Mouse (Mus musculus) heart, postnatal 36 days (tissue): ENCODE data around the gene Filip1l. TPM values are rescaled to one million over a fixed set of nuclear protein-coding genes. Genes with fewer than 3 reads are reported as not detected.

Experiments used
- DNase-seq, 2 experiments: peaks; one replicate each; pipeline ENCODE4 v3.0.0; 2021 to 2022
- intact Hi-C: fragments of 180-260 bp; cut with DNase I; formaldehyde crosslinking; loops from one replicate; pipeline ENCODE4 v1.15.1; 2025
- total RNA-seq, 2 experiments: library from RNA; stranded (reverse); gene quantifications; 2 replicates each; pipeline ENCODE4 v1.2.3; 2021

The Filip1l gene
- total RNA-seq, 2 experiments from 2014 or later: 35.4 to 37.8 TPM

DNA sequence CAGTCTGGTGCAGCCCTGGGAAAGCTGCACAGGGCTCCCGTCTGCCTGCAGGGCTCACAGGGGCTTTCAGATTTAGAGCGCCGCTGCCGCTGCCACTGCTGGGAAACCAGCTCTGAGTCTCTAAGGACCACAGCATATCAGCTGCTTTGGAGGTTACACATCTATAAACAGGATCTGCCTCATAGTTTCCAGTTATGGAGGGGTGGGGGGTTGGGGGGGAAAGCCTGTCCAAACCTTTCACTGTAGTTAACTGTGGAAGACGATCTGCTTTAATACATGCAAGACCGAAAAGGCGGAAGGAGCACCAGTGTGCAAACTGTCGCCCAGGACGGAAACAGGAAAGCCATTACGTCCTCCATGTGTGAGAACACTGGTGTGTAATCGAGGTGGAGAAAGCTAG is 40.3 kb downstream of the Filip1l start:
- intact Hi-C loops: no loop called here
- peak; percentile 46 to 57 for DNase-seq

DNA sequence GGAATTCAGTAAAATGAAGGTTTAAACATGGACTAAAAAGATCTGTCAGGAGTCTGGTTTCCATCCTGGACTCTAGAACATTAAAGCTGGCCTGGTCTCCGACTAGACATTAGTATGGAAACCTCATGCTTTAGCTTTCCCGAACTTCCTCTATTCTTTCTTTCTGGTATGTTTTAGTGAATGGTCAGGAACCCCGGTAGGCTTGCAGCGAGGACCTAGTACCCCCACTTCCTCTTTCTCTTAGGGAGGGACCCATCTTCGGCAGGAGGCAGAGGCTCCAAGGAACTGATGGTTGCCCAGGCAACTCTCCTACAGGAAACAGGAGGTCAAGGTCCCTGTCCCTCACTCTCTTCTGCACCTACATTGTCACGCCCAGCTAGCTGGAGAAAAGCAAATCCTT is 43.4 kb downstream of the Filip1l start:
- no peak for DNase-seq
- intact Hi-C loops: no loop called here

- intact Hi-C loops: loop anchor here (1.0 to 2.0 kb wide), 4 partner anchors 35 to 179 kb away; no protein-coding TSS in a partner anchor
- DNase-seq: no peak
Measured at GRCm38 (mm10) chr16:57397845-57398244, 45.0 kb downstream of the Filip1l start.

GRCm38 (mm10) chr16:57398387-57399214 is 45.7 kb downstream of the Filip1l start:
- peak; percentile 77 to 80 for DNase-seq
- intact Hi-C loops: loop anchor here (1.0 to 2.0 kb wide), 4 partner anchors 36 to 178 kb away; no protein-coding TSS in a partner anchor

DNA sequence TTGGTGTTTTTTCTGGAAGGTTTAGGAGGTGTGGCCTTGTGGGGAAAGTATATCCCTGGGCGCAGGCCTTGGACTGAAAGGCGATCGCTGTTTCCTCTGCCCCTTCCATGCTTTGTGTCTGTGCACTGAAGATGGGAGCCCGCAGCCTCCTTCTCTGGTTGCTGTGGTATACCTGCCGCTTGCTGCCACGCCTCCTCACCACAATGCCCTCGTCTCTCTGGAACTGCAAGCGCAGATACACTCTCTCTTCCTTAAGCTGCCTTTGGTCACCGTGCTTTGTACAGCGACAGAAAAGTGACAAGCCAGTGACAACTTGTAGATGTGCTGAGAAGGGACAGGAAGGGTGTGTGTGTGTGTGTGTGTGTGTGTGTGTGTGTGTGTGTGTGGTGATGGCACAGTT is 46.7 kb downstream of the Filip1l start:
- DNase-seq: no peak
- intact Hi-C loops: loop anchor here (2.0 kb wide), 2 partner anchors 37 to 177 kb away; no protein-coding TSS in a partner anchor

DNA sequence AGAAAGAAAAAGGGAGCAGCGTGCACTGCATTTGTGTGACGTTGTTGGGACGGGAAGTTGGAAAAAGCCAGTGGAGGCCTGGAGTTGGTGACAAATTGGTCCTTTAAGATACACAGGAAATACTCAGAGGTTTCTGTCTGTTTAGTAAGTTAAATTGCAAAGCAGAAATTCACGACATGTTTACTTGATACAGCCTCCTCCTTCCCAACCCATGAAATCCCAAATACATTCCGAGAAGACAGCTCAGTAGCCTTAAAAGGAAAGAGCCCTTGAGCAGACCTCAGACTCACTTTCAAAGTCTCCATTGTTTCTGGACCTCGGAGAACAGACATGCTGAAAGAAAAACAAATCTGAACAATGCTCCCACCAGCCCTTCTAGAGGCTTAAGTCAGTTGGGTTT is 48.8 kb downstream of the Filip1l start:
- no peak for DNase-seq
- intact Hi-C loops: no loop called here

DNA sequence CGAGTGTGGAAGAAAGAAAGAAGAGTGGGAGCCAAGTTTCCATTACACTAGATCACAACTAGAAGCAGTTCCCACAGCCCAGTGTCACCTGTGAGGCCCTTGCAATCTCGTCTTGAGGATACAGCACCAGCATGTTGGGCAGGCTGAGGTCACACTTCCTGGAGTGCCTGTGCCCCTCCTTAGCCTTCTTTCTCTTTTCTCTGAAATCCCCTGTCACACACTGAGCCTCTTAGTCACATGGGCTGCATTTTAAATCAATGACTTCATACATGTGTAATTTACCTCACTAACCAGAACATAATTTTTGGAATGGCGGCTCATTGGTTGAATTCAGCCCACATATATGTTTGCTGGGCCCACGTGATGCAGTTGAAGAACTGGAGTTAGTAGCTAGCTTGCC is 50.0 kb downstream of the Filip1l start:
- intact Hi-C loops: no loop called here
- DNase-seq: no peak

GRCm38 (mm10) chr16:57403825-57404224 is 50.9 kb downstream of the Filip1l start:
- DNase-seq: no peak
- intact Hi-C loops: no loop called here

- intact Hi-C loops: no loop called here
- no peak for DNase-seq
Measured at GRCm38 (mm10) chr16:57412766-57413165, 59.9 kb downstream of the Filip1l start.

GRCm38 (mm10) chr16:57416049-57416448 is 63.2 kb downstream of the Filip1l start:
- intact Hi-C loops: no loop called here
- DNase-seq: no peak

DNA sequence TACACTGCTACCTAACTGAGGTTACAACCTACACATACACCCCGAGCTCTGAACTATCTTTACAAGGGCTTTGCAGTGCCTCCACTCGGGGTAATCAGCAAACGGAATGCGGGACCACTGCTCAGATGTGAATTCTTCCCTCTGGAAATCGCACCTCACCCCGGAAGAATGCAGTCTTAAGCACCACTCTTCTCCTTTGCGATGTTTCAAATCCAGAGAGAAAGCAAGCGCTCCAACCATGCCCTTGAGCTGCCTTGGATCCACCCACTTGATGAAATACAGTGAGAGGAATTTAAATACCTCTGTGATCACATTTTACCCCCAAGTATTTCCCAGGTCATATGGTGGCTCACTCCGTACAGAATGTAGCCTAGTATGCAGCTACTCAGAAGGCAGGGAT is 64.1 kb downstream of the Filip1l start:
- DNase-seq: no peak
- intact Hi-C loops: no loop called here

DNA sequence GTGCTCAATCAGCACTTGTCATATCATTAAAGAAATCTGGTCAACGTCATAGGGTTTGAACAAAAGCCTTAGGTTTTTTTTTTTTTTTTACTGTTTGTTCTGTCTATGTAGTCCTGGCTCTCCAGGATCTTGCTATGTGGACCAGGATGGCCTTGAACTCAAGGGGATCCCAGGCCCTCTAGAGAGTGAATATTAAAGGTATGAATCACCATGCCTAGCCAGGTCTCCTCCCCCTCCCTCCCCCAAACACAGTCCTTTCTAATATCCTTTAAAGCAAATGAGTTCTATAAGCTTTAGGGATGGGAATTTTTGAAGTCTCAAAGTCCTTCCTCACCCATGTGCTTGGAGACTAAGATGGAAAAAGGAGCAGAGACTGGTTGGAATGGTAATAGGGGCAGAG is 65.1 kb downstream of the Filip1l start:
- intact Hi-C loops: no loop called here
- DNase-seq: no peak

- intact Hi-C loops: no loop called here
- peak in 1 of 2 experiments; percentile 34 for DNase-seq
Measured at GRCm38 (mm10) chr16:57419332-57419731, 66.4 kb downstream of the Filip1l start.

DNA sequence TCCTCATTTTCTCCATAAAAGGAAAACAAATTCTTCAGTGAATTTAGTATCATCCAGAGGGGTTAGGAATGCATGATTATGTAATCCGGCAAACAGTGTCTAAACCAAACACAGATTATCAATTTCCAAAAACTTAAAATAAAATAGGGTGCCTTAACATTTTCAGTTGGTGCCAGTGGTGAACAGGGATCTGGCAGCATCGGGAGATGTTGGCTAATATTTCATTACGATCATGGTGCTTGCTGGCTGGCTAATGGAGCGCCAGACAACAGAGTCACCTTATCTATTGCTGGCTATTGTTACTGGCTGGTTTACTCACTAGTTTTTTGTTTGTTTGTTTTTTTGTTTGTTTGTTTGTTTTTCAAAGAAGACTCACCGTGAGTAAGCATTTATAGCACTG is 67.0 kb downstream of the Filip1l start:
- intact Hi-C loops: loop anchor here (5.0 kb wide), 2 partner anchors 127 to 157 kb away; no protein-coding TSS in a partner anchor

GRCm38 (mm10) chr16:57420773-57421556 is 68.1 kb downstream of the Filip1l start:
- intact Hi-C loops: loop anchor here (5.0 kb wide), 2 partner anchors 126 to 156 kb away; no protein-coding TSS in a partner anchor
- DNase-seq: peak; percentile 32 to 60

More for the DNA sequence above, 67.0 kb downstream of the Filip1l start:
- DNase-seq: no peak

DNA sequence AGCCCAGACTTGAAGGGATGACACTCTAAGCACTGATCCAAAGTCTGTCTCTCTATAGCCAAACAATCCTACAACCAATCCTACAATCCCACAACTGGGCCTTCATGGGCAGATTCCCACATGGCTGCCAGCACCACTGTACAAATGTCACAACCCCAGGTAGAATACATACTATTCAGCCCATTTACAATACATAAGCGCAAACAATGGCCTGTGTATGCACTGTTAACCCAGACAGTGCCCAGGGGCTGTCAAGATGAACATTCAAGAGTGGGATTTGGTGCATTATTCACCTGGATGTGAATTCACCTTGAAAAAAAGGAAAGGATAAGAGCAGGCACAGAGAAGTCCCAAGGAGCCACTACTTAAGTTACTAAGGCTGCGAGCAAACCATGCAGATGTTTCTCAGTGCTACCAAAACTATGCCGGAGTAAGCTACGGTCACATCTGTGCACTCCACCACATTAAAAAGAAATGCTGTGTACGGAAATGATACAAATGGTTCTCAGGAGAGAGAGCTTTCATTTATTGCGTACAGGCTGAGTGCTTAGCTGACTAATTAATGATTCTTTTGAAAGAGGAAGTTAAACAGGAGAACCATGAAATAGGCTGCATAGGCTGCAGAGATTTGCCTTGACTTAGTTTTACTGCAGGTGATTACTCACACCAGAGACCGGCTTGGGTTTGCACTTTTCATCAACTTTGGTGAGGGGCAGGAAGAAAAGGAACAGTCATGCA is 69.0 kb downstream of the Filip1l start:
- intact Hi-C loops: loop anchor here (5.0 kb wide), 2 partner anchors 125 to 155 kb away; no protein-coding TSS in a partner anchor
- no peak for DNase-seq

DNA sequence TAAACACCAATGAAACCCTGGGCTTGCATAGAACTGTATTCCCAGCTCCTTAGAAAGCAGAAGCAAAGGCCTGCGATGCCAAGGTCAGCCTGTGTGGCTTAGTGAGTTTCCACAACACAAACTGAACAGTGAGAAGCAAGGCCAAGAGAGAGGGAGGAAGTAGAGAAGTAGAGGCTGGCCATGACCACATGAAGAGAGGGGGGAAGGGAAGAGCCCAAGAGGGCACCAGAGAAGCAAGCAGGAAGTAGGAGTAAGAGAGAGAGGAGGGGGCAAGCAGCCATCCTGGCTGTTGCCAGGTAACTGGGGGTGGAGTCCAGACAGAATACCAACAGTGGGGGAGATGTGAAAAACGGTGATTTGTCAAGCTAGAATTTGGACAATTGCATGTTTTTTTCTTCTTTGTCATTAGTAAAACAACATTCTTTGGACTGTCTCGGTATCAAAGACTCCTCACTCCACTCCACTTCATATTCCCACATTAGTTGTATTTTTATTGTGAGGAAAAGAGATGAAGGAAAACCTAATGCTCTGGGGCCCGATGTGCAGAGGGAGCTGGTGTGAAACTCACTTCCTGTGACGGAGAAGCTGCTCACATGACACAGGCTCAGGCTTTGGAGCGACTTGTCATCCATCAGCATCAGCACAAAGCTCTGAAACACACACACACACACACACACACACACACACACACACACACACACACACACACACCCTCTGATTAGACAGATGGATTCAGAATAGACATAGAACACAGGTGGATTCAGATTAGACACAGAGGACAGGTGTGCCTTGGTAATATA is 70.3 kb downstream of the Filip1l start:
- no peak for DNase-seq
- intact Hi-C loops: loop anchor here (5.0 kb wide), 2 partner anchors 124 to 154 kb away; no protein-coding TSS in a partner anchor

DNA sequence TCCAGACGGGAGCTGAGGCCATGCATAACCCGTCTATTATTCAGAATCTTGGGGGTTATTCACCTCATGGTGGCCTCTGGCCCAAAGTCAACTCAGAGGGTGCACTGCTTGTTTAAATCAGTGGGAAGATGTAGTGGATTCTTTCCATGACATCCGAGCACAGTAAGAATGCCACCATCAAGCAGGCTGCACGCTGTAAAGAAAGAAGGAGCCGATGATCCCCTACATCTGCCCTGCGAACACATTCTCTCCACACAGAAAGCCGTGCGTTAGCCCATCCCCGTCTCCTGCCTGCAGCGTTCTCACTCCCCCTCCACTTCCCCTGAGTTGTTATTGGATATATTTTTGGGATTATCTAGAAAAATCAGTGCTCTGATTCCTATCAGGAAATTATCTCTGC is 73.8 kb downstream of the Filip1l start:
- DNase-seq: no peak
- intact Hi-C loops: no loop called here

GRCm38 (mm10) chr16:57427516-57428285 is 74.8 kb downstream of the Filip1l start:
- intact Hi-C loops: no loop called here
- peak; percentile 66 to 71 for DNase-seq
